Mouse (Mus musculus) small intestine, adult 2 months (tissue): ENCODE data around the gene Ap2b1. TPM values are rescaled to one million over a fixed set of nuclear protein-coding genes. Genes with fewer than 3 reads are reported as not detected.

ENCODE experiments used
- H3K27ac ChIP-seq: fragments of 200-500 bp; 2 replicates; pipeline ENCODE4 v1.5.1; 2012; ENCODE audit warnings: low read depth, low read length, control low read depth, inconsistent platforms; ENCODE audit not compliant: insufficient read depth
- H3K27me3 ChIP-seq: fragments of 200-500 bp; 2 replicates; pipeline ENCODE4 v1.6.1; 2012; ENCODE audit warnings: mild to moderate bottlenecking, moderate library complexity, low read length, inconsistent platforms; ENCODE audit not compliant: control insufficient read depth, insufficient read depth
- H3K36me3 ChIP-seq: fragments of 200-500 bp; 2 replicates; pipeline ENCODE4 v1.6.1; 2012; ENCODE audit warnings: mild to moderate bottlenecking, low read length, control low read depth, inconsistent platforms; ENCODE audit not compliant: control insufficient read depth, insufficient read depth
- H3K4me1 ChIP-seq: fragments of 200-500 bp; 2 replicates; pipeline ENCODE4 v1.6.1; 2012; ENCODE audit warnings: low read length, inconsistent platforms, mixed read lengths; ENCODE audit not compliant: control insufficient read depth, insufficient read depth, insufficient read length
- H3K4me3 ChIP-seq: fragments of 200-500 bp; 2 replicates; pipeline ENCODE4 v1.5.1; 2012; ENCODE audit warnings: low read depth, mild to moderate bottlenecking, control low read depth, inconsistent platforms, low read length, moderate library complexity
- CTCF ChIP-seq: fragments of 200-500 bp; IDR thresholded peaks from 2 replicates; pipeline ENCODE4 v1.5.1; 2012; ENCODE audit warnings: low read depth, mild to moderate bottlenecking, control low read depth, inconsistent platforms, low read length, moderate library complexity, mixed read lengths; ENCODE audit not compliant: insufficient replicate concordance, insufficient read length; ENCODE audit errors: extremely low read depth
- POLR2A ChIP-seq: fragments of 200-500 bp; IDR thresholded peaks from 2 replicates; pipeline ENCODE4 v1.6.1; 2012; ENCODE audit warnings: low read depth, mild to moderate bottlenecking, control low read depth, inconsistent platforms, low read length, moderate library complexity
- WGBS: fragments of 180-500 bp; shearing (Covaris S2); methylation state at CpG from one replicate; pipeline ENCODE4 v1.1.7; 2018; 5-methylcytosine and 5-hydroxymethylcytosine counted together
- polyA plus RNA-seq: library from polyadenylated mRNA; depleted of rRNA; stranded (reverse); fragments of >200 nt; gene quantifications from 2 replicates; pipeline ENCODE4 v1.2.3, GENCODE M21; 2012; rRNA removed

The Ap2b1 gene
- polyA plus RNA-seq, 1 experiment: 27.1 TPM

- Histone ChIP-seq H3K36me3 (peaks cover 2% of the 10 kb centered on the region; the same call in 1 of the 2 replicates), H3K27ac (no peak overlapping the region), H3K4me1 (peaks cover 21% of the 10 kb centered on the region), H3K27me3 (peaks cover 3% of the 10 kb centered on the region; the same call in 1 of the 2 replicates), H3K4me3 (no peak overlapping the region)
- TF ChIP-seq CTCF: no peak
- no peak for TF ChIP-seq POLR2A
- 58% methylated on average over 16 of the region's 16 CpGs for WGBS
Observed at GRCm38 (mm10) chr11:83448021-83448926, 149.4 kb downstream of the Ap2b1 start.

- Histone ChIP-seq H3K4me3 (no peak overlapping the region), H3K27ac (no peak overlapping the region), H3K36me3 (peaks cover 2% of the 10 kb centered on the region; the same call in 1 of the 2 replicates), H3K4me1 (peaks cover 20% of the 10 kb centered on the region), H3K27me3 (peaks cover 3% of the 10 kb centered on the region; the same call in 1 of the 2 replicates)
- TF ChIP-seq CTCF: no peak
- no peak for TF ChIP-seq POLR2A
Observed at GRCm38 (mm10) chr11:83448927-83449236, 150.1 kb downstream of the Ap2b1 start.

GRCm38 (mm10) chr11:83449298-83449697 lies 150.5 kb downstream of the Ap2b1 start:
- 72% methylated on average over 4 of the region's 4 CpGs for WGBS
- H3K4me3 ChIP-seq: no peak overlapping the region
- H3K27ac ChIP-seq: no peak overlapping the region
- peaks cover 22% of the 10 kb centered on the region for H3K4me1 ChIP-seq
- H3K27me3 ChIP-seq: peaks cover 3% of the 10 kb centered on the region; the same call in 1 of the 2 replicates
- no peak for TF ChIP-seq CTCF
- no peak for TF ChIP-seq POLR2A
- peaks cover 2% of the 10 kb centered on the region; the same call in 1 of the 2 replicates for H3K36me3 ChIP-seq

GRCm38 (mm10) chr11:83450550-83450949 lies 151.7 kb downstream of the Ap2b1 start:
- Histone ChIP-seq H3K4me3 (no peak overlapping the region), H3K4me1 (peaks cover 25% of the 10 kb centered on the region), H3K27me3 (no peaks in the 10 kb centered on the region), H3K36me3 (peaks cover 2% of the 10 kb centered on the region; the same call in 1 of the 2 replicates), H3K27ac (no peak overlapping the region)
- no peak for TF ChIP-seq POLR2A
- TF ChIP-seq CTCF: no peak
- WGBS: 54% methylated on average over 1 of the region's 1 CpGs

- no peak overlapping the region for H3K4me3 ChIP-seq
- TF ChIP-seq CTCF: no peak
- TF ChIP-seq POLR2A: no peak
- no peak overlapping the region for H3K27ac ChIP-seq
- H3K36me3 ChIP-seq: peaks cover 2% of the 10 kb centered on the region; the same call in 1 of the 2 replicates
- 96% methylated on average over 10 of the region's 10 CpGs for WGBS
- peaks cover 31% of the 10 kb centered on the region for H3K4me1 ChIP-seq
- no peaks in the 10 kb centered on the region for H3K27me3 ChIP-seq
Observed at GRCm38 (mm10) chr11:83451281-83451680, 152.5 kb downstream of the Ap2b1 start.

- Histone ChIP-seq H3K36me3 (peaks cover 2% of the 10 kb centered on the region; the same call in 1 of the 2 replicates), H3K27me3 (no peaks in the 10 kb centered on the region), H3K4me1 (peaks cover 40% of the 10 kb centered on the region), H3K27ac (peak overlapping the region; percentile 80), H3K4me3 (no peak overlapping the region)
- TF ChIP-seq POLR2A (no peak), CTCF (no peak)
- WGBS: 3% methylated on average over 4 of the region's 4 CpGs
Observed at GRCm38 (mm10) chr11:83454548-83454947, 155.7 kb downstream of the Ap2b1 start.

Other genes with a start within 250 kb of the Ap2b1 start
- 3.4 and 4.2 TPM in 2 replicates for gene Slfn2, start 233.9 kb upstream of the Ap2b1 start, polyA plus RNA-seq
- gene Slfn1, start 182.2 kb upstream of the Ap2b1 start, polyA plus RNA-seq: 0.18 and 0.81 TPM in 2 replicates
- gene Slfn4, start 123.8 kb upstream of the Ap2b1 start, polyA plus RNA-seq: 0.37 and 0.47 TPM in 2 replicates
- gene Slfn3, start 107.7 kb upstream of the Ap2b1 start, polyA plus RNA-seq: 0.09 TPM in 1 of 2 replicates, not detected in the other
- gene Slfn14, start 12.3 kb upstream of the Ap2b1 start, polyA plus RNA-seq: not detected in 2 replicates
- gene Pex12, start 3.6 kb downstream of the Ap2b1 start, polyA plus RNA-seq: 2.0 and 3.8 TPM in 2 replicates
- 0.80 and 0.93 TPM in 2 replicates for gene Rasl10b, start 110.1 kb downstream of the Ap2b1 start, polyA plus RNA-seq
- gene Gas2l2, start 130.4 kb downstream of the Ap2b1 start, polyA plus RNA-seq: 0.06 and 0.18 TPM in 2 replicates
- 0.94 and 1.4 TPM in 2 replicates for gene 1700020L24Rik, start 138.7 kb downstream of the Ap2b1 start, polyA plus RNA-seq
- 10.5 and 12.0 TPM in 2 replicates for gene Mmp28, start 164.0 kb downstream of the Ap2b1 start, polyA plus RNA-seq
- 2.6 and 6.1 TPM in 2 replicates for gene Taf15, start 174.1 kb downstream of the Ap2b1 start, polyA plus RNA-seq
- gene Heatr9, start 223.2 kb downstream of the Ap2b1 start, polyA plus RNA-seq: not detected in 2 replicates
- 828 and 1,080 TPM in 2 replicates for gene Ccl5, start 231.5 kb downstream of the Ap2b1 start, polyA plus RNA-seq